Mouse (Mus musculus) B cell, adult 2 months (primary cell): ENCODE data around the gene Ubap1.

ENCODE experiments used
- DNase-seq, 2 experiments: peaks; one replicate each; pipeline ENCODE4 v3.0.0; 2022

Gene Ubap1

GRCm38 (mm10) chr4:41358669-41359068, 9.9 kb downstream of the Ubap1 start:
- DNase-seq = no peak

GRCm38 (mm10) chr4:41359358-41359757, 10.6 kb downstream of the Ubap1 start:
- DNase-seq = no peak

GRCm38 (mm10) chr4:41361059-41361458, 12.3 kb downstream of the Ubap1 start:
- no peak for DNase-seq

- no peak for DNase-seq
Measured at GRCm38 (mm10) chr4:41368198-41368597, 19.4 kb downstream of the Ubap1 start.

GRCm38 (mm10) chr4:41369702-41370437, 21.1 kb downstream of the Ubap1 start:
- no peak for DNase-seq

- DNase-seq = peak; percentile 32 to 49
Measured at GRCm38 (mm10) chr4:41377567-41377966, 28.8 kb downstream of the Ubap1 start.

GRCm38 (mm10) chr4:41381213-41381950, 32.6 kb downstream of the Ubap1 start:
- no peak for DNase-seq

- DNase-seq = no peak
Measured at GRCm38 (mm10) chr4:41386412-41386975, 37.7 kb downstream of the Ubap1 start.

- DNase-seq = no peak
Measured at GRCm38 (mm10) chr4:41387755-41388469, 39.1 kb downstream of the Ubap1 start.

- DNase-seq = no peak
Measured at GRCm38 (mm10) chr4:41388616-41389015, 39.8 kb downstream of the Ubap1 start.

GRCm38 (mm10) chr4:41389240-41389639, 40.4 kb downstream of the Ubap1 start:
- no peak for DNase-seq

- peak; percentile 83 to 85 for DNase-seq
Measured at GRCm38 (mm10) chr4:41390122-41390521, 41.3 kb downstream of the Ubap1 start.

- DNase-seq = no peak
Measured at GRCm38 (mm10) chr4:41391015-41391414, 42.2 kb downstream of the Ubap1 start.

- DNase-seq = no peak
Measured at GRCm38 (mm10) chr4:41394651-41395050, 45.9 kb downstream of the Ubap1 start.

GRCm38 (mm10) chr4:41398353-41398752, 49.6 kb downstream of the Ubap1 start:
- DNase-seq = no peak

- no peak for DNase-seq
Measured at GRCm38 (mm10) chr4:41399904-41400303, 51.1 kb downstream of the Ubap1 start.

GRCm38 (mm10) chr4:41401167-41401566, 52.4 kb downstream of the Ubap1 start:
- DNase-seq = no peak

GRCm38 (mm10) chr4:41401573-41401972, 52.8 kb downstream of the Ubap1 start:
- no peak for DNase-seq

GRCm38 (mm10) chr4:41406597-41406996, 57.8 kb downstream of the Ubap1 start:
- no peak for DNase-seq

GRCm38 (mm10) chr4:41407353-41407752, 58.6 kb downstream of the Ubap1 start:
- no peak for DNase-seq

- no peak for DNase-seq
Measured at GRCm38 (mm10) chr4:41409341-41409740, 60.5 kb downstream of the Ubap1 start.

- DNase-seq = no peak
Measured at GRCm38 (mm10) chr4:41416966-41417365, 68.2 kb downstream of the Ubap1 start.

GRCm38 (mm10) chr4:41438931-41439330, 90.1 kb downstream of the Ubap1 start:
- no peak for DNase-seq
